ENCODE assay signal across 9 mouse cellular contexts in genomic region chr10:126961757-126962156, GRCm38 (mm10). TPM values are rescaled to one million over a fixed set of nuclear protein-coding genes. Genes with fewer than 3 reads are reported as not detected.
DNase-seq lines count a peak whose midpoint lies in the region; ATAC-seq lines count a peak whose summit lies in the region.
"Had no signal": no experiment of that assay in that cellular context is flagged by ENCODE, and none has a peak within 500 bp of the region (broad histone marks: within the 10 kb centered on the region; RNA-seq: fewer than 3 reads in every experiment).

No protein-coding gene starts in this region.

- H3K9ac ChIP-seq in forebrain, embryonic 15.5 days (replicated peaks): no peak overlapping the region
- H3K9ac ChIP-seq in hindbrain, embryonic 16.5 days (ENCODE audit: low read depth, low read length): no peak overlapping the region
- no peak overlapping the region for H3K9ac ChIP-seq in liver, embryonic 15.5 days
- H3K9ac ChIP-seq: midbrain, embryonic 12.5 days had no signal

- no peaks in the 10 kb centered on the region for H3K27me3 ChIP-seq in forebrain, embryonic 15.5 days
- peaks cover 21% of the 10 kb centered on the region for H3K27me3 ChIP-seq in hindbrain, embryonic 16.5 days (replicated peaks; ENCODE audit: control insufficient read depth, insufficient read depth, low read length)
- H3K27me3 ChIP-seq in liver, embryonic 15.5 days: peaks cover 15% of the 10 kb centered on the region; the same call in 1 of the 2 replicates

- H3K4me1 ChIP-seq in forebrain, embryonic 15.5 days: peaks cover 32% of the 10 kb centered on the region
- H3K4me1 ChIP-seq in hindbrain, embryonic 16.5 days (ENCODE audit: control insufficient read depth, insufficient read depth, low read depth, low read length): peaks cover 15% of the 10 kb centered on the region
- H3K4me1 ChIP-seq in liver, embryonic 15.5 days (replicated peaks): peaks cover 27% of the 10 kb centered on the region

- peak; percentile 27 for DNase-seq in kidney, adult 18-20 months
- DNase-seq in kidney, adult 11 months: no peak
- peak; percentile 95 for DNase-seq in brain, adult 2 months (ENCODE audit: low read depth, low spot score)
- no peak for DNase-seq in spleen, postnatal 14 days (ENCODE audit: low spot score in 2 of 2)
- DNase-seq in left cerebral cortex, adult 18-20 months (ENCODE audit: low spot score in 2 of 2): no peak

- no peak overlapping the region for H3K4me3 ChIP-seq in forebrain, embryonic 15.5 days
- H3K4me3 ChIP-seq in hindbrain, embryonic 16.5 days (ENCODE audit: low read length): no peak overlapping the region
- no peak overlapping the region for H3K4me3 ChIP-seq in liver, embryonic 15.5 days (replicated peaks)
- H3K4me3 ChIP-seq: midbrain, embryonic 12.5 days had no signal

- no peaks in the 10 kb centered on the region for H3K9me3 ChIP-seq in forebrain, embryonic 15.5 days
- no peaks in the 10 kb centered on the region for H3K9me3 ChIP-seq in hindbrain, embryonic 16.5 days (ENCODE audit: control insufficient read depth, low read length)
- no peaks in the 10 kb centered on the region for H3K9me3 ChIP-seq in liver, embryonic 15.5 days (replicated peaks)
- H3K9me3 ChIP-seq: midbrain, embryonic 12.5 days had no signal

- H3K27ac ChIP-seq in forebrain, embryonic 15.5 days (replicated peaks): peak overlapping the region; percentile 90
- peak overlapping the region; percentile 52; the same call in 1 of the 2 replicates for H3K27ac ChIP-seq in hindbrain, embryonic 16.5 days (ENCODE audit: low read depth, low read length)
- H3K27ac ChIP-seq in liver, embryonic 15.5 days (replicated peaks): peak overlapping the region; percentile 41; the same call in 1 of the 2 replicates

- ATAC-seq in forebrain, embryonic 15.5 days (replicated peaks): no peak
- ATAC-seq in hindbrain, embryonic 16.5 days: no peak
- no peak for ATAC-seq in liver, embryonic 15.5 days (ENCODE audit: insufficient read depth)

- WGBS in forebrain, embryonic 15.5 days: 46% methylated on average over 10 of the region's 10 CpGs
- 47% methylated on average over 10 of the region's 10 CpGs for WGBS in hindbrain, embryonic 16.5 days
- WGBS in liver, embryonic 15.5 days (ENCODE audit: insufficient replicate concordance): 59% methylated on average over 10 of the region's 10 CpGs

- H3K36me3 ChIP-seq in forebrain, embryonic 15.5 days: no peaks in the 10 kb centered on the region
- no peaks in the 10 kb centered on the region for H3K36me3 ChIP-seq in hindbrain, embryonic 16.5 days (ENCODE audit: control insufficient read depth, insufficient read depth, low read length)
- H3K36me3 ChIP-seq in liver, embryonic 15.5 days (replicated peaks): no peaks in the 10 kb centered on the region
- H3K36me3 ChIP-seq: midbrain, embryonic 12.5 days had no signal

- H3K4me2 ChIP-seq in forebrain, embryonic 15.5 days (replicated peaks): no peak overlapping the region
- peak overlapping the region; percentile 5; the same call in 1 of the 2 replicates for H3K4me2 ChIP-seq in hindbrain, embryonic 16.5 days (ENCODE audit: low read length)
- no peak overlapping the region for H3K4me2 ChIP-seq in liver, embryonic 15.5 days
- H3K4me2 ChIP-seq: midbrain, embryonic 12.5 days had no signal

RNA-seq across cellular contexts. Expression of gene Ctdsp2, which starts 16.8 kb away (rescaled TPM):
- polyA plus RNA-seq in forebrain, embryonic 15.5 days (2015; fragmentation: Nextera tagmentation; extraction: Ambion mirVana): 26.0 and 26.9 TPM in 2 replicates
- 13.7 and 18.1 TPM in 2 replicates for polyA plus RNA-seq in hindbrain, embryonic 16.5 days (2015; fragmentation: Nextera tagmentation; extraction: Ambion mirVana)
- polyA plus RNA-seq in liver, embryonic 15.5 days (2015; fragmentation: Nextera tagmentation; extraction: Ambion mirVana): 11.3 and 12.9 TPM in 2 replicates
- total RNA-seq in left cerebral cortex, adult 18-20 months (2021): 10 to 100 TPM; 81.2 to 83.8 TPM

RNA-seq across cellular contexts. Expression of gene Avil, which starts 38.8 kb away (rescaled TPM):
- 0.26 and 0.45 TPM in 2 replicates for polyA plus RNA-seq in forebrain, embryonic 15.5 days (2015; fragmentation: Nextera tagmentation; extraction: Ambion mirVana)
- polyA plus RNA-seq in hindbrain, embryonic 16.5 days (2015; fragmentation: Nextera tagmentation; extraction: Ambion mirVana): 3.7 and 7.0 TPM in 2 replicates
- polyA plus RNA-seq in liver, embryonic 15.5 days (2015; fragmentation: Nextera tagmentation; extraction: Ambion mirVana): 0.07 and 0.16 TPM in 2 replicates
- under 1 TPM; 0.23 to 0.49 TPM for total RNA-seq in left cerebral cortex, adult 18-20 months (2021)

Comparison
In these comparisons a context has a peak if more than half of its experiments do, and no peak if none do; other contexts are left out.
1. DNase-seq: peak in kidney, adult 18-20 months (single experiment) and brain, adult 2 months (single experiment); none in kidney, adult 11 months (single experiment), spleen, postnatal 14 days (0 of 2) and left cerebral cortex, adult 18-20 months (0 of 2).
2. Peak in every context shown above with its lines, with median percentiles within 50 percentile points of each other: H3K27ac ChIP-seq.